Mouse (Mus musculus) c-Kit-positive CD71-negative TER-119-negative erythroid progenitor cells, embryonic 14.5 days (primary cell): ENCODE results near the gene Pdpn.
"Not testable (repeated sequence)": the region's sequence is repeated elsewhere in the genome, so short reads cannot be mapped to it uniquely, and the experiment has no call there.

Experiments
- DNase-seq: peaks from one replicate; pipeline ENCODE4 v3.0.0-alpha.2; 2013; ENCODE audit warnings: low read depth

The Pdpn gene

DNA sequence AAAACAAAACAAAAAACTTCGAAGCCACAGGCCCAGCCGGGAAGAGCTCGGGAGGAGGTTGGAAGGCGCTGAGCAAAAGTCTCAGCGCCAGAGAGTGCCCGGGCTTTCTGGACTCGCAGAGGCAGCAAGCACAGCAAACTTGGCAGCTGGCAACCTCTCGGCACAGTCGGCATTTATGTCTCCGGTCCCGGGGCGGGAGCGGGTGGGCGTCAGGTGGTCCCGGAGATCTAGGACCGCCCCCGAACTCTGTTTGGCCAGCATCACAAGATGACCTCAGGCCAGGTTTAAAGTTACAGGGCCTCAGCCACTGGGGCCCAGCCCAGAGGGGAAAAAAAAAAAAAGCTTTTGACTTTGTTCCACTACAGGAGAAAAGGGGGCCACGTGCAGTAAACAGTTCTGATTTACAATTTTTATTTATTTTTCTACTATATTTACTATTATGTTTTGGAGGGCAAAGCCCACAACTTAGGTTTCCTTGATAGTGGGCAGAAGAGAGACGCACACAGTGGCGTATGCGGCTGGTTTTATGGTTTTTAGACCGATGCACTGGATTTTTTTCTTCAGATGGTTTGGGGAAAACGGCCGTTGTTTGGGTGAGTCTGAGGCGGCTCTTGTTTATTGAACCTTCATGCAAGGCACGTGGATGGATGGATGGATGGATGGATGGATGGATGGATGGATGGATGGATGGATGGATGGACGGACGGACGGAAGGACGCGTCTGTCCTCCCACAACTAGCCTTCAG, at the start of gene Pdpn:
Gene Pdpn, minus strand, starts transcription at position 240 of the 746 bp plus-strand sequence.
- no peak for DNase-seq

DNA sequence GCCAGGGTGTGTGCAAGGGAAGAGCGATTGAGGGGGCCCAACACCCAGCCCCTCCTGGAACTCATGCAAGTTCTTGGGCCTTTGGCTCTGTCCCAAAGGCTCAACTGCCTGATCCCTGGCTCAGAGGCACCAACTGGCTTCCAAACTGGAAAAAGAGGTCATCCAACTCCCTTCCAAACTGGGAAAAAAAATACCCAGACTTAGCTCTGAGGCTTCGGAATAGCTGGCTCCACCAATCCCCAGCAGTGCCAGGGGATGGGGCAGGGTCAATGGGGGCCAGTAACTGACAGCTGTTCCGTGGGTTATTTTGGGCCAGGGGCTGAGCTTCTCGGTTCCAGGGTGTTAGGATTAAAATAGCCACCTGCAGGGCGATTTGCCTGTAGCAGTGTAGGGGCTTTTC, 49.3 kb upstream of the Pdpn start:
- DNase-seq = no peak

DNA sequence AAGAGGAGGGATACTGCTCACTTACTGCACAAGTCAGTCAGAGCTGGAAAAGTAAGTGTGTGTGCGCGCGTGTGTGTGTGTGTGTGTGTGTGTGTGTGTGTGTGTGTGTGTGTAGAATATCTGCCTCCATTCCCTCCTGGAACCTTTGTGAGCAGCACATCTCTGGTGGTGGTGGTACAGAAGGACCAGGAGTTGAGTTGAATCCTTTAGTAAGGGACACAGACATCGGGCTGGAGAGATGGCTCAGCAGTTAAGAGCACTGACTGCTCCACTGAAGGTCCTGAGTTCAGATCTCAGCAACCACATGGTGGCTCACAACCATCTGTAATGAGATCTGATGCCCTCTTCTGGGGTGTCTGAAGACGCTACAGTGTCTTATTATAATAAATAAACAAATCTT, 46.1 kb upstream of the Pdpn start:
- DNase-seq = not testable (repeated sequence)

DNA sequence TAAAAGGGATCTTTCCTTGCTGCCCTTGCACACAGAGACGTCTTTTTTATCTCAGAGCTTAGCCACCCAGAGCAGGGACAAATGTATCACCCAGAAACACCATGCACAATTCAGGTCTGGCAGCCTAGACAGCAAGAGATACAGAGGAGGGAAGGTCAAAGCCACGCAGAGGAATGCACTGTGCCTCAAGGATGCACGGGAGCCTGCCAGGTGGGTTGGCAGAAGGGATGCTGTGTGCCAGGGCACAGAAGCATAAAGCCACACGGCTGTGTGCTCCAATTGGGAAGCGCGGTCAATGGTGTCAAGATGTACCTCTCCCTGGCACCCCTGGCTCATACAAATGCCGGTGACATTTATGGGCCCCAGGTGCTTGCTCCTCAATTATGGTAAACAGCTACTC, 42.1 kb upstream of the Pdpn start:
- DNase-seq = no peak

DNA sequence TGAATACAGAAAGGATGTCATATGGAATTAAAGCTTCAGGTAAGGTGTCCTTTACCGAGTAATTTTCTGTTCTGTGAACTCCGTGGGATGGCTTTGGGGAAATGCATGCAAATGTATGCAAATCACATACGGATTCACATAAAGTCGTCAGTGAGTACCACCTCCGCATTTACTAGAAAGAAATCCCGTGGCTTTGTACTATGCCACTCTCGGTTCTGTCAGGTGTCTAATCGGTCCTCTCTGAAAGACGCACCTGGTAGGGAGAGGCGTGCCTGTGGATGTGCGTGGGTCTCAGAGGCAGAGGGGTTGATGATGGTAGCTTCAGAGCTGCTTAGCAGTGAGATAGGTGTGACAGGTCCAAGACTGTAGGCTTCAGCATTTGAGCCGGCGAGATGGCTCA, 40.4 kb upstream of the Pdpn start:
- DNase-seq = no peak

DNA sequence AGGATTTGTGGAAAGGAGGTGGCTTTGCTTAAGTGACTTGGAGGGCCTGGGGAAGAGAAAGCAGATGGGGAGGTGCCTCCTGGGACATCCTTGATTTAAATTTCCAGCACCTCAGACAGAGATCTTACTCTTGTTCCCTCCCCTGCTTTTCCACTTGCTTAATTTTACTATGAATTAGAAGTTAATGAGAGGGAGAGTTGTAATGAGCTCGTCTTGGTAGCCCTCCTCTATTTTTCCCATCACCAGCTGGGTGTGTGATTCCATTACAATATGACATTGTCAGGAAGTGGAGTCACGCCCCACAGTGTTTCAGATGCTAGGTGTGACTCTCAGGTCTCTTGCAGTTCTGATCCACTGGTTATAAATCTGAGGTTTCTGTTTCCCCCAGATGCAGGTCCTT, 36.7 kb upstream of the Pdpn start:
- DNase-seq = no peak

DNA sequence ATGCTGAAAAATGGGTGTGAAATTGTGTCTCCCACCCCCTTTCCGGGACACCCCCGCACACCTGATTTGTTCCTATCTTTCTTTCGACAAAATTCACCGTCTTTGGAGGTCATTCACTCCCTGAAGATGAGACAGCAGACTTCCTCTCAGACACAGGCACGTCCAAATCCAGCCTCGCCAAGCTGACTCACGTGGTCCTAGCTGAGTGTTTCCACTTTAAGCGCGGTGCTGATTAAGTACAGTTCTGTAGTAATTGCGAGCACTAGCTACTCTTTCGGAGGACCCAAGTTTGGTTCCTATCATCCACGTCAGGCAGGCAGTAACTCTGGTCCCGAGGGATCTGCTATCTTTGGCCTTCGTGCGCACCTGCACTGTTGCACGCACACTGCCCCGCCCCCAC, 35.6 kb upstream of the Pdpn start:
- no peak for DNase-seq

DNA sequence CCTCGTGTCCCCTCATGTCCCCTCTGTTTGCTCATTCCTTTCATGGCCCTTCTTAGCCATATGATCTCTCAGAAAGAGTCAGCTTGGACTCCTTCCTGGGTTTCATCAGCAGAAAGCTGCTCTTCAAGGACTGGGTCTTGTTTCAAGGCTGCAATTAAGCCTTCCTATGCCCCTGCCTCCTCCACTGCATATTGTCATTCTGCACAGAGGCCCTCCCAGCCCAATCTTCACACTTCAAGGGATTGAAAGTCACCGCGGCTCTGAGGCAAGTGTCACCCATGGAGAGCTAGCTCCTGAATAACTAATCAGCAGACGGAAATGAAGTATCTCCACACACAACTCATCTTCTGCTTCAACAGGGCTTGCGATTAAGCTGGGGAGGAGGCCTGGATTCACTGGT, 34.8 kb upstream of the Pdpn start:
- DNase-seq = no peak

DNA sequence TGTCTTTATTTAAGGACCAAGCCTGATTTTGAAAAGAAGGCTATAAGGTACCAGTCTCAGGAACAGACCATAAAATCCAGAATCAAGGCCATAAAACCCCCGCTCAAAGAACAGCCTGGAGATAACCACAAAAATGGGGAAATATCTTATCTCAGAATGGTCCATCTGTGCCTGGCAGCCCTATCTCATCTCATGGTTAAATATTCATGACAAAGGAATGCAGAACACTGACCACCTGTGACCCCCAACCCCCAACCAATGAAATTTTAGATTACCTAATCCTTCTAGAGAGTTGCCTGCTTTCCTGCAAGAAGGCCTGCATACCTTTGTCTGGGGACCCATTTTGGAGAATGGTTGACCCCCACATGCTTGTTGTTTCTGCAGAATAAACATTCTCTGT, 32.4 kb upstream of the Pdpn start:
- no peak for DNase-seq

DNA sequence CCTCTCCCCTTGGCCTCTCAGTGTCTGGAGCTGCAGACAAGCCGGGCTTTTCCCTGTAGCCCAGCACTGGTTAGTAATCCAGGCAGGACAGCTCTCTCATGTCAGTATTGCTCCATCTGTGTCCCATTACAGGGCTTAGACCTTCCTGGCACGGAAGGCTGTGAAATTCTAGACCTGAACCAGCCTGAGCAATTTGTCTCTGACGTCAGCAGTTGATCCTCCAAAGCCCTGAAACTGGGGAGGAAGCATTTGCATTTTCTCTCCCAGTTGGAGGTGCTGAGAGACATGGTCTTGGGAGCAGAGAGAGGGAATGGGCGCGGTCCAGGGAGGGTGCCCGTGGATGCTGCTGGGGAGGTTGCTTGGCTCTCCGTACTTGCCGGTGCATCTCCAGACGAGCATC, 31.2 kb upstream of the Pdpn start:
- no peak for DNase-seq

DNA sequence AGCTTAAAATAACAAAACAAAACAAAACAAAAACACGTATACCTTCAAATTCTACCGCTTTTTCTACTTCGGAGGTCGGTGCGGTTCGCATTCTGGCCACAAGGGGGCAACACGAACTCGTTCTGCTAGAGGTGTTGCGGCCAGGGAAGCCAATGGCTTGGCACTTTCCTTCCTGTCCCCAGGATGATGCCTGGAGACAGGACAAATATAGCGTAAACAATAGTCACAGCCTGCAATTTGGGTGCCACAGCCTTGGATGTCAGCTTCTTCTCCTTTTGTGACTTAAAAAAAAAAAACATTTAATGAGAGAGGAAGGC, 26.2 kb upstream of the Pdpn start:
- DNase-seq = peak; percentile 33

DNA sequence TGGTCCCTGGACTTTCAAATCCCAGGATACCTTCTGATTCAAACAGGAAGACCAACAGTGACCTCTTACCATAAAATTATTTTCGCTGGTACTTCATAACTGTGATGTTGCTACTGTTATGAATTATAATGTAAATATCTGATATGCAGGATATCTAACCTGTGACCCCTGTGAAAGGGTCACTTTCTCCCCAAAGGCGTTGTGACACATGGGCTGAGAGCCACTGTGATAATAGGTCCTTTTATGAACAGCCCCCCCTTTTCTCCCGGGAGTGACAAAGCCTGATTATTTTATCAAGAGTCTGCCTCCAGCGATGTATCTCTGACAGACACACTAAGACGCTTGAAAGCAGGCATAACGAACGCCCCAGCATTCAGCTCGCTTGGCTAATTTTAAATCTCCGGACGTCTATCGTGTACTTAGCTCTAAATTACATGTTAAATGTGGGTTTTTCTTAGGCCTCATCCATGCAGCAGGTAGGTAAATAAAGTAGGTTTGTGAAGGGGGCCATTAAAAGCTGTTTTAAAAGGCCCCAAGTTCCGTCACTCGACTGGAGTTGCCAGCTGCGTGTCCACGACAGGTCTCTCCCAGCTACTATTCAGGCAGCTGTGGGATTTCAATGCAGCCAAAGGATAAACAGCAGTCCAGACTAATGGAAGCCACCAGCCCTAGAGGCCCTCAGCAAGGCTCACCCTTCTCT, 25.7 kb upstream of the Pdpn start:
- DNase-seq = no peak

DNA sequence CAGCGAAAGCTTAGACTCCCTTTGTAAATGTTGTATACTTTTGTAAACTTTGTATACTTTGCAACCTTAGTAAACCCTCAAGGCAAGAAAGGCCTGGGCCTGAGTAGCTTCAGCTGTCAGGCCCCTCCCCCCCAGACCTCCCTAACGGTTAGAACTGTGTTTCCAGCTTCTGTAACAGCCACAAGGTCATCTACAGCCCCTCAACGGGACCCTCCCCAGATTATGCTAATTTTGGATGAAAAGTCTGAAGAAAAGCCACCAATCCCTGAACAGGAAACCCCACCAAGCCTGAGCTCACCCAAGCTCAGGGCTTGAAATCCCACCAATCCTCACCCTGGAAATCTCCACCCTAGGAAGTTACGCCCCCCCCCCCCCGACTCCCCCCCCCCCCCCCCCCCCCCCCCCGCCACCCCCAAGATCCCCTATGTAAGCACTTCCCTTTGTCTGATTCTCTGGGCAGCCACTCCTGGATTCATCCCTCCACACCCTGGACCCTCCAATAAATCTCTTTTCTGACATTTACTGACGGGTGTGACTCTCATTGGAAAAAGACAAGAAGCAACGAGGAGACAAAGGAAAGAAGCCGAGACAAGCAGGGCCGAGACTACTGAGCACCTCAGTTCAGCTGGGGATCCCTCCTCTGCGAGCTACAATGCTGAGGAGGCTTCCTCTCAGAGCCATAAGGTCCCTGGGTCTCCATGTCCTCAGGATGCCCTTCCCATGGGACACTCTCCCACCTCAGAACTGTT, 25.0 kb upstream of the Pdpn start:
- DNase-seq = no peak

DNA sequence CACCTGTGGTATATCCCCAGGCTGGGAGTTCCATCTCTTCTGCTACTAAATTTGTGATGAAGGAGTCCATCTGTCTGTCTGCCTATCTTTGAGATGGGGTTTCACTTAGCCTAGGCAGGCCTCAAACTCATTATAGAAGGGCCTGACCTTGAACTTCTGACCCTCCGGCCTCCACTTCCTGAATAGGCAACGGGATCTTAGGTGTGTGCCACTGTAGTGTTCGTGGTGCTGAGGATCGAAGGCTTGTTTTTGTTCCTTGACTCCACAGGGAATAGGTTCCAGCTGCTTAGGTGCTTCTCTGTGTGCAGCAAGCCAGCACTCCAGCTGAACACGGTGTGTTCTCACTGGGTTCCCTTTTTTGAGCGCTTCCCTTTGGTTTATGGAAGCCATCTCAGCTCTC, 13.9 kb upstream of the Pdpn start:
- DNase-seq = no peak

DNA sequence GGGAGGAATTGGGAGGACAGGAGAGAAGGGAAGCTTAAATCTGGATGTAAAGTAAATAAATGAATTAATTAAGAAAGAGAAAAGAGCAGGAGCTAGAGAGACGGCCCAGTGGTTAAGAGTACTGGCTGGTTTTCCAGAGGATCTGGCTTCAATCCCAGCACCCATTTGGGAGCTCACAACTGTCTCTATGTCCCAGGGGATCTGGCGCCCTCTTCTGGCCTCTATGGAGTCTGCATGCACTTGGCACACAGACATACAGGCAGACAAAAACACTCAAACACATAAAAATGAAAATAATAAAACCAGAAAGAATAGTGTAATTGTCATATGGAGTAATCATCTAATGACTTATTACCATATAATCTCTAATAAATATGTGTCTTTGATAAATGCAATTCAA, 12.0 kb upstream of the Pdpn start:
- no peak for DNase-seq

DNA sequence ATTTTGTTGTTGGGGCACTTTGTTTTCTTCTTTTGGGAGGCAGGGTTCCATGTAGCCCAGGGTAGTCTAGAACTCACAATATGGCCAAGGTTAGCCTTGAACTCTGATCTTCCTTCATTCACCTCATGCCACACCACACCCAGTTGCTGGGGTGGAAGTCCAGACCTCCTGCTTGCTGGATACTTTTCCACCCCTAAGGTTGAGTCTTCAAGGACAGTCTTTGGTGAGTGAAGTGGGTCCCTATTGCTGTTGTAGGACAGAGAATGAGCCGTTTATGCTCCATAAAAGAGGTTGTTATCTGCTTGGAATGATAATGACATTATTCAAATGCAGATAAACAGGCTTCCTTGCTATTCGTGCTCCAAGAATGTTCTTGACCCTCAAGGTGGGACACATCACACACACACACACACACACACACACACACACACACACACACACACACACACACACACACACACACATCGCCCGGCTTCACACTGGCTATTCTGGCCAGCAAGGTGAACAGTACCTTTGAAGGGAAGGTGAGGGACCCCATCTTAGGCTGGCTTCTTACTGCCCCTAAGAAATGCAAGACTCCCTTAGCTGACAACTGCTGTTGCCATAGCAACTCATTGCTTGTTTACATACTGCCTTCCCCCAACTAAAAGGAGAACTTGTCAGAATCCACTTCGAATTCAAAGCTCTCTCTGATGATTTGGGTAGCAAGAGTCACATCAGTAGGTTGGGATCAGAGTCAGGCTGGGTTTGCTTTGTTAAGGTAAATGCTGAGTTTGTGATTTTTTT, 6.8 kb upstream of the Pdpn start:
- no peak for DNase-seq

DNA sequence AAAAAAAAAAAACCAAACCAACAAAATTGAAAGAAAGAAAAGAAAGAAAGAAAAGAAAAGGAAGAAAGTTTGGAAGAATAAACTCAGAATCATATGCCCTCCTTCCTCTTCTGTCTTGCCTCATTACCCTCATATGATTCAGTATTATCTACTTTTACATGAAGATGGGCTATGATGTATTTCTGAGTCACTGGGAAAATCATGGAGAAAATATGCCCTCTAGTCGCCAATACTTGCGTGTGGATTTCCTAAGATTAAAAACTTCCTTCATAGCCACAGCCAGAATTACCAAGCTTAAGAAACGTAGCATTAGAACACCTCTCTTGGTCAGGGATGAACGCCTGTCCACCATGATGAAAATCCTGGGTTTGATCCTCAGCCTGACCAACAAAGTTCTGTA, 5.7 kb upstream of the Pdpn start:
- DNase-seq = no peak

DNA sequence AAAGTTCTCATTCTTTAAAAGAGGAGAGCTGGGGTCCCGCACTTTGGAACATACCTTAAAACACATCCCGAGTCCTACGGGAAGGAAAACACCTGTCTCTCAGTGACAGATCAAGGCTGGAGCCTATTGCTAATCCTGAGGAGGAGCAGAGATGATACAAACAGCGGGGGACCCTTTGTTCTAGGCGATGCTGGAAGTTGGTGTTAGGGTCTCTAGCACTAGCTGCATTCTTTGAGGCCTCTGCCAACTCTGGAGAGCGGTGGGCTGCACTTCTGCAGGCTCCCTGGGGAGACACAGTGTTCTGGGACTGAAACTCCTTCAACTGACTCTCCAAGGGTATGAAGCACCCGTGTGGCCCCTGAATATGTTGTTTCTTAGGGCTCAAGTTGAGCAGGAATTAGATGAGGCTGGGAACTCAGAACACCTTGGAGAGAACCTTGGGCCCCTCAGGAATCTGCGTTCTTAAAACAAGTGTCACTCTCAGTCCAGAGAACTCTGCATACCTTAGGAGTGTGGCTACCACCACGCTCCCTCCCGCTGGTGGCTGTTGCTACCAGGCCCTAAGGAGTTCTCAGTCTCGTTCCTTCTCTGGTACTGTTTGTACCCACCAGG, 3.0 kb upstream of the Pdpn start:
- DNase-seq = no peak

DNA sequence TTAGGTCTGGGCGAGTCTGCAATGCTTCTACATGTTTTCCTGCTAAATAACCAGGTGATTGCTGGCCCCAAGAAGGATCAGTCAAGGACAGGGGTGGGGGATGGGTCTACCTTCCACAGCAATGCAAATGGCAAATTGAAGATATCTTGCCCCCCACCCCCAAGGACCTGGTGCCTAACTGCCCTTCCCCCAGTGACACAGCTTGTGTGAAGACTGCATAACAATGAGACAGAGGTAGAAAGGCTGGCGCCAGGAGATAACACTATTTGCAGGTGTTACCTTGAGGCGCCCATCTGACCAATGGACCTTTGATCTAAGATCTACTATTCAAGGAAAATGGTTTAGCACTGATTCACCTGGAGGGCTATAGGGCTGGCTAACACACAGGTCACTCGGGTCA, 2.5 kb upstream of the Pdpn start:
- DNase-seq = no peak

DNA sequence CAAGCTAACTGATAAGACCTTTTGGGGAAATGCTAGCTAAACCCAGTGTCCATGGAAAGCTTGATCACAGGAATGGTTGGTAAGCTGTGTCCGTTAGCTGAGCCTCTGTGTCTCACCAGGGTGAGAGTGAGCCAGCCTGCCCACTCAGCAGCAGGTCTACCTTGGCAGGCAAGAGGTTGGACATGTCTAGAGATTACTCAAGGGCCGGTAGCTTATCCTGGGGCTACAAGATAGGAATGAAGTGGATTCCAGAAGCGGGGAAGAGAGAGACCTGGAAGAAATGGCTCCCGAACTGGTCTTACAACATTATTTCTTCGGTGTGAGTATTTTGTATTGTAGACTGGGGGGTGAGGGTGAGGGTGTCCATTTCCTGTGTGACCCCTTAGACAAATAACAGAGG, 1.7 kb upstream of the Pdpn start:
- no peak for DNase-seq

DNA sequence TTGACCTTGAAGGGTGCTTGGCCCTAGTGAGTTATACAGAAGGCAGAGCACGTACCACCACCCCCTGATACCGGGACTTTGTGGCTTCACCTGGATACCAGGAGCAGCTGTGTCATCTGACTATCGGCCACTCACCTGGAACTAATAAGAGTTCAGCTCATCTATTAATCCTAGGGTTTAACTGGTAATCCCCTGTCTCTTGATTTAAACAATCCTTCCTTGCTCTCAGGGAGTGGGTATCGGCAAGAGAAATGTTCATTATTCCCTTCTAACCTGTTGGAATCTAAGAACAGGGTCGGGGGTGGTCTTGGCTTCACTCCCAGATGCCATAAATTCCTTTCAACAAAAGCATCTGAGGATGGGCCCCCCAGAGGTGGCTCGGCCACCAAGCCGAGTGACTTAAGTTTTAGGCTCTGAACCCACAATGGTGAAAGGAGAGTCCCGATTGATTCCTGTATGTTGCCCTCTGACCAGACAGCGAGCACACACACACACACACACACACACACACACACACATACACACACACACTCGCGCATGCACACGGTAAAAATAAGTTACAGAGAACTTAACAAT, 837 bp upstream of the Pdpn start:
- no peak for DNase-seq
